Mouse (Mus musculus) megakaryocyte, embryonic 14.5 days (primary cell): ENCODE data around the gene Edar.

ENCODE experiments used
- FLI1 ChIP-seq: IDR thresholded peaks from 2 replicates; pipeline ENCODE4 v1.6.1; 2012; ENCODE audit warnings: low read length, inconsistent platforms, mixed read lengths
- GATA1 ChIP-seq: IDR thresholded peaks from 3 replicates; pipeline ENCODE4 v1.6.1; 2012; ENCODE audit warnings: mixed read lengths, low read length, inconsistent platforms, borderline replicate concordance

- no peak for TF ChIP-seq GATA1
- TF ChIP-seq FLI1: no peak
Measured at GRCm38 (mm10) chr10:58651270-58652042, 24.0 kb downstream of the Edar start.
